Mouse (Mus musculus) liver, adult 2 months (tissue): ENCODE measurements around the gene Zcchc8. TPM values are rescaled to one million over a fixed set of nuclear protein-coding genes. Genes with fewer than 3 reads are reported as not detected.

ENCODE experiments used
- DNase-seq: peaks from one replicate; pipeline ENCODE4 v3.0.0-alpha.2; 2011; ENCODE audit warnings: low read depth, low spot score; ENCODE audit errors: extremely low read depth
- H3K27ac ChIP-seq: fragments of 200-500 bp; replicated peaks from 2 replicates; pipeline ENCODE4 v1.5.1; 2012; ENCODE audit warnings: low read depth, mild to moderate bottlenecking, control low read depth, inconsistent platforms, low read length; ENCODE audit not compliant: insufficient read depth
- H3K27me3 ChIP-seq: fragments of 200-500 bp; 2 replicates; pipeline ENCODE4 v1.6.1; 2012; ENCODE audit warnings: mild to moderate bottlenecking, moderate library complexity, low read length, inconsistent platforms; ENCODE audit not compliant: control insufficient read depth, insufficient read depth
- H3K36me3 ChIP-seq: fragments of 200-500 bp; 2 replicates; pipeline ENCODE4 v1.6.1; 2012; ENCODE audit warnings: low read length, inconsistent platforms; ENCODE audit not compliant: control insufficient read depth, insufficient read depth
- H3K4me1 ChIP-seq: fragments of 200-500 bp; 2 replicates; pipeline ENCODE4 v1.6.1; 2011; ENCODE audit warnings: low read length; ENCODE audit not compliant: control insufficient read depth, insufficient read depth
- H3K4me3 ChIP-seq: fragments of 200-500 bp; 2 replicates; pipeline ENCODE4 v1.5.1; 2011; ENCODE audit warnings: low read depth, mild to moderate bottlenecking, control low read depth, low read length, moderate library complexity; ENCODE audit not compliant: insufficient read depth
- H3K79me2 ChIP-seq: fragments of 200-500 bp; 2 replicates; pipeline ENCODE4 v1.6.1; 2012; ENCODE audit warnings: inconsistent platforms, mild to moderate bottlenecking, low read length, moderate library complexity; ENCODE audit not compliant: control insufficient read depth, insufficient read depth
- H3K9ac ChIP-seq: fragments of 200-500 bp; 2 replicates; pipeline ENCODE4 v1.6.1; 2012; ENCODE audit warnings: low read depth, mild to moderate bottlenecking, control low read depth, inconsistent platforms, low read length
- CTCF ChIP-seq: fragments of 200-500 bp; IDR thresholded peaks from 2 replicates; pipeline ENCODE4 v1.5.1; 2011; ENCODE audit warnings: low read depth, low read length, control low read depth
- POLR2A ChIP-seq: fragments of 200-500 bp; IDR thresholded peaks from 2 replicates; pipeline ENCODE4 v1.6.1; 2011; ENCODE audit warnings: low read length, control low read depth; ENCODE audit not compliant: insufficient read depth; ENCODE audit errors: extremely low read depth
- WGBS: fragments of 180-500 bp; shearing (Covaris S2); methylation state at CpG from one replicate; pipeline ENCODE4 v1.1.7; 2018; 5-methylcytosine and 5-hydroxymethylcytosine counted together
- polyA plus RNA-seq: library from polyadenylated mRNA; depleted of rRNA; stranded (reverse); fragments of >200 nt; gene quantifications from 2 replicates; pipeline ENCODE4 v1.2.3, GENCODE M21; 2012; rRNA removed
- total RNA-seq: library from RNA; depleted of rRNA; stranded (reverse); fragments of >200 nt; gene quantifications from 2 replicates; pipeline ENCODE4 v1.2.3, GENCODE M21; 2014; rRNA removed

Gene Zcchc8
- total and polyA plus RNA-seq, 2 experiments: 9.0 to 12.7 TPM

- Histone ChIP-seq H3K27ac (peak overlapping the region; percentile 52), H3K4me3 (no peak overlapping the region), H3K79me2 (peaks cover 41% of the 10 kb centered on the region), H3K36me3 (no peaks in the 10 kb centered on the region), H3K9ac (no peak overlapping the region; the same call in 1 of the 2 replicates), H3K27me3 (no peaks in the 10 kb centered on the region), H3K4me1 (peaks cover 18% of the 10 kb centered on the region)
- WGBS: 39% methylated on average over 3 of the region's 3 CpGs
- DNase-seq: no peak
- TF ChIP-seq CTCF (no peak), POLR2A (no peak)
Observed at GRCm38 (mm10) chr5:123661602-123662001, 59.3 kb downstream of the Zcchc8 start.

GRCm38 (mm10) chr5:123657651-123658050 lies 63.2 kb downstream of the Zcchc8 start:
- Histone ChIP-seq H3K4me3 (no peak overlapping the region), H3K27me3 (no peaks in the 10 kb centered on the region), H3K27ac (no peak overlapping the region), H3K4me1 (peaks cover 18% of the 10 kb centered on the region), H3K9ac (no peak overlapping the region), H3K36me3 (peaks cover 7% of the 10 kb centered on the region; the same call in 1 of the 2 replicates), H3K79me2 (peaks cover 23% of the 10 kb centered on the region)
- no peak for DNase-seq
- TF ChIP-seq CTCF (no peak), POLR2A (no peak)
- WGBS: 48% methylated on average over 7 of the region's 7 CpGs

- peaks cover 5% of the 10 kb centered on the region for H3K79me2 ChIP-seq
- H3K9ac ChIP-seq: no peak overlapping the region
- peaks cover 3% of the 10 kb centered on the region for H3K4me1 ChIP-seq
- peaks cover 7% of the 10 kb centered on the region; the same call in 1 of the 2 replicates for H3K36me3 ChIP-seq
- H3K4me3 ChIP-seq: no peak overlapping the region
- WGBS: 82% methylated on average over 5 of the region's 5 CpGs
- no peak for TF ChIP-seq POLR2A
- no peak for TF ChIP-seq CTCF
- H3K27me3 ChIP-seq: no peaks in the 10 kb centered on the region
- no peak for DNase-seq
- no peak overlapping the region for H3K27ac ChIP-seq
Observed at GRCm38 (mm10) chr5:123654937-123655336, 66.0 kb downstream of the Zcchc8 start.

- H3K9ac ChIP-seq: no peak overlapping the region
- no peak overlapping the region for H3K4me3 ChIP-seq
- H3K27ac ChIP-seq: no peak overlapping the region
- no peak for DNase-seq
- whole genome bisulfite sequencing: 85% methylated on average over 11 of the region's 11 CpGs
- peaks cover 3% of the 10 kb centered on the region for H3K4me1 ChIP-seq
- H3K27me3 ChIP-seq: no peaks in the 10 kb centered on the region
- H3K79me2 ChIP-seq: peaks cover 3% of the 10 kb centered on the region; the same call in 1 of the 2 replicates
- H3K36me3 ChIP-seq: peaks cover 7% of the 10 kb centered on the region; the same call in 1 of the 2 replicates
- TF ChIP-seq POLR2A: no peak
- TF ChIP-seq CTCF: no peak
Observed at GRCm38 (mm10) chr5:123653287-123653801, 67.6 kb downstream of the Zcchc8 start.

GRCm38 (mm10) chr5:123650825-123651224 lies 70.1 kb downstream of the Zcchc8 start:
- TF ChIP-seq POLR2A (no peak), CTCF (no peak)
- Histone ChIP-seq H3K79me2 (no peaks in the 10 kb centered on the region), H3K4me1 (no peaks in the 10 kb centered on the region), H3K36me3 (peaks cover 28% of the 10 kb centered on the region), H3K4me3 (no peak overlapping the region), H3K9ac (no peak overlapping the region), H3K27me3 (no peaks in the 10 kb centered on the region), H3K27ac (no peak overlapping the region)
- WGBS: 57% methylated on average over 2 of the region's 2 CpGs
- no peak for DNase-seq

Other genes starting within 250 kb of the Zcchc8 start
- not detected in 2 replicates for gene Lrrc43, start 231.8 kb downstream of the Zcchc8 start, total RNA-seq
- gene Lrrc43, start 231.8 kb downstream of the Zcchc8 start, polyA plus RNA-seq: not detected in 2 replicates
- not detected in 2 replicates for gene Il31, start 231.6 kb downstream of the Zcchc8 start, total RNA-seq
- not detected in 2 replicates for gene Il31, start 231.6 kb downstream of the Zcchc8 start, polyA plus RNA-seq
- gene B3gnt4, start 210.6 kb downstream of the Zcchc8 start, total RNA-seq: not detected in 2 replicates
- gene B3gnt4, start 210.6 kb downstream of the Zcchc8 start, polyA plus RNA-seq: not detected in 2 replicates
- 28.1 and 32.8 TPM in 2 replicates for gene Diablo, start 196.9 kb downstream of the Zcchc8 start, total RNA-seq
- gene Diablo, start 196.9 kb downstream of the Zcchc8 start, polyA plus RNA-seq: 25.9 and 31.4 TPM in 2 replicates
- 0.07 TPM in 1 of 2 replicates, not detected in the other for gene Gm49027, start 195.6 kb downstream of the Zcchc8 start, total RNA-seq
- gene Gm49027, start 195.6 kb downstream of the Zcchc8 start, polyA plus RNA-seq: 0.54 and 0.76 TPM in 2 replicates
- 15.4 and 19.7 TPM in 2 replicates for gene Vps33a, start 148.1 kb downstream of the Zcchc8 start, total RNA-seq
- 10.0 and 10.5 TPM in 2 replicates for gene Vps33a, start 148.1 kb downstream of the Zcchc8 start, polyA plus RNA-seq
- 18.5 and 25.2 TPM in 2 replicates for gene Clip1, start 36.5 kb downstream of the Zcchc8 start, total RNA-seq
- gene Clip1, start 36.5 kb downstream of the Zcchc8 start, polyA plus RNA-seq: 10.9 and 11.8 TPM in 2 replicates
- gene Rsrc2, start 28.3 kb upstream of the Zcchc8 start, total RNA-seq: 29.1 and 44.2 TPM in 2 replicates
- 3.7 and 7.0 TPM in 2 replicates for gene Rsrc2, start 28.3 kb upstream of the Zcchc8 start, polyA plus RNA-seq
- gene Kntc1, start 28.6 kb upstream of the Zcchc8 start, total RNA-seq: 0.37 and 0.94 TPM in 2 replicates
- 0.04 and 0.26 TPM in 2 replicates for gene Kntc1, start 28.6 kb upstream of the Zcchc8 start, polyA plus RNA-seq
- 0.18 and 1.1 TPM in 2 replicates for gene Hcar2, start 144.4 kb upstream of the Zcchc8 start, total RNA-seq
- 0.25 and 0.32 TPM in 2 replicates for gene Hcar2, start 144.4 kb upstream of the Zcchc8 start, polyA plus RNA-seq
- gene Hcar1, start 158.9 kb upstream of the Zcchc8 start, total RNA-seq: under 0.01 and 0.09 TPM in 2 replicates
- gene Hcar1, start 158.9 kb upstream of the Zcchc8 start, polyA plus RNA-seq: 0.04 TPM in 1 of 2 replicates, not detected in the other
- gene Denr, start 186.1 kb upstream of the Zcchc8 start, total RNA-seq: 12.5 and 15.5 TPM in 2 replicates
- 27.5 and 37.9 TPM in 2 replicates for gene Denr, start 186.1 kb upstream of the Zcchc8 start, polyA plus RNA-seq
- gene Gm43518, start 206.3 kb upstream of the Zcchc8 start, total RNA-seq: 1.2 TPM in 1 of 2 replicates, not detected in the other
- gene Gm43518, start 206.3 kb upstream of the Zcchc8 start, polyA plus RNA-seq: 0.31 TPM in 1 of 2 replicates, not detected in the other
- gene Ccdc62, start 209.6 kb upstream of the Zcchc8 start, total RNA-seq: 2.1 and 2.2 TPM in 2 replicates
- 1.8 and 3.2 TPM in 2 replicates for gene Ccdc62, start 209.6 kb upstream of the Zcchc8 start, polyA plus RNA-seq